Mouse (Mus musculus) ES-E14 (cell line): ENCODE data around the gene Mzf1. TPM values are rescaled to one million over a fixed set of nuclear protein-coding genes. Genes with fewer than 3 reads are reported as not detected.

ENCODE experiments used
- DNase-seq: peaks from one replicate; pipeline ENCODE4 v3.0.0-alpha.2; 2013; ENCODE audit warnings: low read depth, low spot score
- H3K27ac ChIP-seq: 2 replicates; pipeline ENCODE4 v1.5.1; 2012; ENCODE audit warnings: low read depth, mild to moderate bottlenecking, low read length, moderate library complexity, mixed read lengths; ENCODE audit not compliant: poor library complexity, insufficient read depth, severe bottlenecking
- H3K36me3 ChIP-seq: 2 replicates; pipeline ENCODE4 v1.6.1; 2012; ENCODE audit warnings: mild to moderate bottlenecking, low read length, moderate library complexity, mixed read lengths; ENCODE audit not compliant: control insufficient read depth, poor library complexity, insufficient read depth, severe bottlenecking
- H3K4me1 ChIP-seq, 2 experiments: fragments of 150-350 bp in 1 of 2; sonication (generic) in 1 of 2; 2 replicates each; pipeline ENCODE4 v1.6.1; 2012; ENCODE audit warnings: low read length in 2 of 2, mild to moderate bottlenecking in 1 of 2, mixed read lengths in 1 of 2; ENCODE audit not compliant: control insufficient read depth in 2 of 2, insufficient read depth in 2 of 2, poor library complexity in 1 of 2
- H3K4me3 ChIP-seq, 2 experiments: fragments of 150-350 bp in 1 of 2; sonication (generic) in 1 of 2; 2 replicates each; pipeline ENCODE4 v1.5.1; 2012; ENCODE audit warnings: low read length in 2 of 2, low read depth in 1 of 2, mild to moderate bottlenecking in 1 of 2, mixed read lengths in 1 of 2; ENCODE audit not compliant: insufficient read depth in 1 of 2, poor library complexity in 1 of 2, severe bottlenecking in 1 of 2
- H3K9ac ChIP-seq: 2 replicates; pipeline ENCODE4 v1.6.1; 2012; ENCODE audit warnings: low read depth, mild to moderate bottlenecking, low read length, mixed read lengths; ENCODE audit not compliant: poor library complexity, insufficient read depth, severe bottlenecking
- H3K9me3 ChIP-seq: fragments of 150-350 bp; sonication (generic); 2 replicates; pipeline ENCODE4 v1.6.1; 2012; ENCODE audit warnings: low read depth, mild to moderate bottlenecking, low read length; ENCODE audit not compliant: control insufficient read depth, insufficient read depth
- CHD2 ChIP-seq: IDR thresholded peaks from 2 replicates; pipeline ENCODE4 v1.6.1; 2014; ENCODE audit warnings: mild to moderate bottlenecking, low read depth, low read length, inconsistent platforms
- HCFC1 ChIP-seq: IDR thresholded peaks from 2 replicates; pipeline ENCODE4 v1.6.1; 2012; ENCODE audit warnings: low read length, inconsistent platforms, borderline replicate concordance; ENCODE audit not compliant: insufficient read depth
- MAFK ChIP-seq: IDR thresholded peaks from 2 replicates; pipeline ENCODE4 v1.6.1; 2014; ENCODE audit warnings: mild to moderate bottlenecking, low read depth, low read length, inconsistent platforms; ENCODE audit not compliant: insufficient read depth
- ZC3H11A ChIP-seq: IDR thresholded peaks from 2 replicates; pipeline ENCODE4 v1.6.1; 2012; ENCODE audit warnings: low read depth, mild to moderate bottlenecking, inconsistent platforms, low read length, borderline replicate concordance
- ZNF384 ChIP-seq: IDR thresholded peaks from 2 replicates; pipeline ENCODE4 v1.6.1; 2012; ENCODE audit warnings: low read depth, low read length, inconsistent platforms
- in situ Hi-C, 2 experiments: fragments of 600-800 bp; cut with MboI; formaldehyde crosslinking; loops; one replicate each; pipeline ENCODE4 v1.15.1; 2025; ENCODE audit warnings: low sequenced_read_pairs in 2 of 2, inconsistent platforms in 1 of 2; ENCODE audit not compliant: unreplicated experiment in 2 of 2
- total RNA-seq: library from RNA; depleted of rRNA; stranded (reverse); fragments of 300-350 nt; gene quantifications from 2 replicates; pipeline ENCODE4 v1.2.3, GENCODE M21; 2012

The Mzf1 gene
- total RNA-seq, 1 experiment, result 3.2 TPM

DNA sequence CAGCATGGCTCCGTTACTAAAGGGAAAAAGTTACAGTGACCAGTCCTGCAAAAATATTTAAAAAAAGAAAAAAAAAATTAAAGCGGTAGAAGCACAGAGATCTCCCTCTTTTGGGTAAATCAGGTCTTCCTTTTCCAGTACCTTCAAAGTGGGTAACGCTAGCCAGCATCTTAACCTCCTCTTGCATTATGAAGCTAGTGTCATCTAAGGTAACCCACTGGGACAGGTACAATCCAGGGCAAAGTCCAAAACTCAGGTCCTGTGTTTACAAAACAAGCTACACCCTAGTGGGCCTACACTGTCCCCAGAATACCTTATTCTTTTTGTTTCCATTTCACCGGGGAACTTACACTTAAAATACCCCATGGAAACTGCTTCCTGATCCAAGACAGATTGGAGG, 40.9 kb downstream of the Mzf1 start:
- H3K4me1 ChIP-seq, result peaks cover 14 to 18% of the 10 kb centered on the region in 2 experiments; a peak in 3 of 4 replicates
- no peaks in the 10 kb centered on the region for H3K9me3 ChIP-seq
- H3K4me3 ChIP-seq, result peak overlapping the region in 1 of 2 experiments; percentile 11; a peak in 1 of 4 replicates
- in situ Hi-C loops, result no loop called here
- DNase-seq, result no peak
- H3K9ac ChIP-seq, result peak overlapping the region; percentile 69
- H3K36me3 ChIP-seq, result no peaks in the 10 kb centered on the region
- H3K27ac ChIP-seq, result peak overlapping the region; percentile 100
- TF ChIP-seq HCFC1, result no peak
- TF ChIP-seq CHD2, result no peak
- TF ChIP-seq ZNF384, result no peak
- TF ChIP-seq MAFK, result no peak
- TF ChIP-seq ZC3H11A, result no peak

DNA sequence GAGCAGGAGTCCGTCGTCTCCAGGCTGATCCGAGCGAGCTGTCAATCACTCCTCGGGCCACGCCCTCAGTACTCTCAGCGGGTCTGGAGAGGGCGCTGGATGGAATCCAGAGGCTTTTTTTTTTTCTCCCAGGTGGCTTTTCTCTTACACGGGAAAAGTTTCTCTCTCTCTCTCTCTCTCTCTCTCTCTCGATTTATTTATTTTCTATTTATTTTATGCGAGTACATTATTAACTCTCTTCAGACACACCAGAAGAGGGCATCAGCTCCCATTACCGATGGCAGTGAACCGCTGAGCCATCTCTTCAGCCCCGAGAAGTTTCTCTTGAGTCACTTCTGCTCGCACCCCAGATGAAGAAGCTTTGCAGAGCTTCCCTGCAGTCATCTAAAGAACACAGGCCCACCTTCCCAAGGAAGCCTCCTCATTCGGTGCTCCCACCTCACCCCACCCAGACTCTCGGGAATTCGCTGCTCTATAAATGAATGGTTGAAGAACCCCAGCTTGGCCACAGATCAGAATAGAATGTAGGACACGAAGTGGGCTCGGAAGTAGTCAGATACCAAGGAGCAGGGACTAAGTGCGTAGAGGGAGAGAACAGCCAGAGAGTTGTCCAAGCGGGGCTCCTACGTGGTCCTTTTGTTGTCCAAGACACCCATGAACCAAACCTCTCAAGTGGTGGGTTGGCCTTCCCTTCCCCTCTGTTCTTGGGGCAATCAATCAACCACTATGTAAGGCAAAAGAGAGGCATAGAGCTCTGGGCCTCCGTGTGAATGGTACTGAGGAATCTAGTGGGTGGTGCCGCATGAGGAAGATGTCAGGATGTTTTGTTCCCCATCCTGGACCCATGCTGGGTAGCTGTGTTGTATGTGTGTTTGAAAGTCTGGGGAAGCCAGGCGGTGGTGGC, 44.3 kb downstream of the Mzf1 start, which contains the start of gene Zbtb45:
TSS of gene Zbtb45 (minus strand) at position 30 of the 904 bp plus-strand sequence.
- TF ChIP-seq CHD2 (no peak), ZNF384 (peak; percentile 94)
- Histone ChIP-seq H3K27ac (peak within 1 kb of the TSS; percentile 100), H3K9me3 (no peaks in the 10 kb centered on the region), H3K4me3 (peak within 1 kb of the TSS; percentile 77 to 78), H3K36me3 (no peaks in the 10 kb centered on the region), H3K9ac (peak within 1 kb of the TSS; percentile 88), H3K4me1 (peaks cover 12 to 19% of the 10 kb centered on the region in 2 experiments; a peak in 3 of 4 replicates)
- peak; percentile 69 for DNase-seq
- in situ Hi-C loops, result no loop called here

DNA sequence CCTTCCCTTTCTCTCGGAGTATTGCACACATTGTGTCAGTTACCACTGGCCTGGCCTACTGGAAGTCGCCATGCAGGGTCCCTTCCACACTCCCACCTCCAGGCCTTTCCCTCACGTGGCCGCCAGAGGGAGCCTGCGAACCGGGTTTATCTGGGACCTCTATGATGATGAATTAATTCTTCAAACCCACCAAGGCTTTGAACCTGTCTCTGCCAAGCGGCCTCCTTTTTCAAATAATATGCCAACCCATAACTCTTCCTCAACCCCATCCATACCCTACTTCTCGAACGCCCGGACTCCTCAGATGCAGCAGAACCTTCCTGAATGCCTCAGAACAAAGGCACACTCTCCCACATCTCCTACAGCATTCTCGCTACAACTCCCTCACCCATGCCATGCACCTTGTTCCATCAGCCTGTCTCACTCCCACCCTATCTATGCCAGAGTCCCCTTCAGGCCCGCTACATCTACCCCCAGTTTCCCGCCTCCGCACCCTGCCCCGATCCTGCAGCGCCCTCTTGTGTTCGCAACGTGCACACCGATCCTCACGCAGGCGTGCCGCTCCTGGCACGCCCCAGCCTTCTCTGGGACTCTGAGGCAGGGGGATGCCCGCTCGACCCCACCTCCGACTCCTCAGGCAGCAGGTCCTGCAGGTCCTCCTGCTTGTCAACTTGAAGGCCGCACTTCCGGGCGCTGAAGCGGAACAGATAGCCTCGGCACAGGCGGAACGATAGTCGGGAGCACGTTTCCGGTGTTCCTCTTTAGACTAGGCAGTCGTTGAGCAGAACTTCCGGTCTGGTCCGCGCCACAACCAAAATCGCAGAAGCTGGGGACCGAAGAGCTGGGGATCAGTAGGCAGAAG, 45.2 kb downstream of the Mzf1 start:
- Histone ChIP-seq H3K4me3 (peak overlapping the region; percentile 77 to 78), H3K9ac (peak overlapping the region; percentile 88), H3K4me1 (peaks cover 8 to 16% of the 10 kb centered on the region in 2 experiments; a peak in 3 of 4 replicates), H3K9me3 (no peaks in the 10 kb centered on the region), H3K27ac (peak overlapping the region; percentile 100), H3K36me3 (no peaks in the 10 kb centered on the region; the same call in 1 of the 2 replicates)
- TF ChIP-seq ZC3H11A (peak; percentile 44), CHD2 (0 out of 2 replicates have a peak, but pooled peaks have one; percentile 41), HCFC1 (peak; percentile 85), MAFK (no peak; the same call in 1 of the 2 replicates)
- in situ Hi-C loops, result no loop called here
- peak; percentile 95 for DNase-seq

DNA sequence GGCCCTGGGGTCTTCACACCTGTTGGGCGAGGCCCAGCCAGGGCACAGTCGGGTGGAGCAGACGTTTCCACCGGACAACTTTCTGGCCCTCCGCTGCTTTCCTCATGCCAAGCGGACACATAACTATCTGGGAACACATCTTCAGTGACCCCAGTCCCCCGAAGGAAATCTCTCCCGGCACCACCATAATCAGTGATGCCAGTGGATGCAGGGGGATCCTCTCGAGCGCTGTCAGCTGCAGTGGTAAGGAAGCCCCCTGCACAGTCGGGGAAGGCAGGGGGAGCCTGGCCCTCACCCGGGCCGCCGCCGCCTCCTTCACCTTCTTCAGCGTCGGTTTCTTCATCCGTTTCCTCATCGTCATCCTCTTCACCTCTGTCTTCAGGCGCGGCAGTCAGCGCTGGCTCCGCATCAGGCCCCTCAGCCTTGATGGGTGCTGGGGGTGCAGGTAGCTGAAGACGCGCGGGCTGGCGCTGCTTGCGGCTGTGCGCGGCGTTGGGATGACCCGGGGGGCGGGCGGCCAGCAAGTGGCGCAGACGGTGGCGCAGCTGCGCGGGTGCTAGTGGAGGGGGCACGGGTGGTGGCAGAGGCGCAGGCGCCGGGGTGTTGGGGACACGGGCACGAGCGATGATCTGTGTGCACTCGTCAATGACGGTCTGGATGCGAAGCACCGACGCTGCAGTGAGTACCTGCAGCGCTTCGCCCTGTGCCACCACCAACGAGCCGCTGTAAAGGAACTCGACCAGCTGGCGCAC, 47.0 kb downstream of the Mzf1 start:
- H3K4me1 ChIP-seq, result peaks cover 3 to 12% of the 10 kb centered on the region in 2 experiments; a peak in 3 of 4 replicates
- no peak for TF ChIP-seq ZC3H11A
- TF ChIP-seq MAFK, result no peak
- TF ChIP-seq CHD2, result no peak
- TF ChIP-seq ZNF384, result no peak
- TF ChIP-seq HCFC1, result no peak

More for the DNA sequence above, 47.0 kb downstream of the Mzf1 start:
- no peaks in the 10 kb centered on the region; the same call in 1 of the 2 replicates for H3K36me3 ChIP-seq
- peak overlapping the region; percentile 63 to 78 for H3K4me3 ChIP-seq
- DNase-seq, result no peak
- H3K9me3 ChIP-seq, result no peaks in the 10 kb centered on the region
- in situ Hi-C loops, result no loop called here
- H3K27ac ChIP-seq, result no peak overlapping the region
- peak overlapping the region; percentile 61 for H3K9ac ChIP-seq
